Mouse (Mus musculus): ENCODE measurements around the gene Nhlrc4. TPM values are rescaled to one million over a fixed set of nuclear protein-coding genes. Genes with fewer than 3 reads are reported as not detected.

The Nhlrc4 gene
- polyA plus RNA-seq, 1 experiment from 2014 or later, result 0.27 TPM

DNA sequence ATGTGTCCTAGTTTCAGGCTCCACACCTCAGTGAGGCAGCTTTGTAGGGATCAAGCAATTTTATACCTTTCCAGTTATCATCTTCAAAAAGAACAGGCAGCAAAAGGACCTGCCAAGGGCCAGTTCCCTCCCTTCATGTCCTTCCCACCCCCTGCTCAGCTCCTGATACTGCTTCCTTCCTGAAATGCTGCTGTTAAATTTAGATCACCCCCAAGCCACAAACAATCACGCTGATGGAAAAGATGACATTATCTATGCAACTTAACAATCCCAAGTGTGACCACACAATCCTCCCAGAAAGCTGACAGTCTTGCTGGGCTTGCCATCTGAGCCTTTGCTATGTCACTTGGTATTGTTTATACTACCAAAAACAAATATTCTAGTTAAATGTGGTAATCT, 30.9 kb downstream of the Nhlrc4 start:
- no peaks in the 10 kb centered on the region for H3K27me3 ChIP-seq (ENCODE audit: control insufficient read depth, insufficient read depth, low read length)
- H3K27ac ChIP-seq (replicated peaks; ENCODE audit: low read depth, low read length), result no peak overlapping the region
- ATAC-seq (ENCODE audit: insufficient number of reproducible peaks, low FRiP score, low TSS enrichment, low read depth), result no peak
- no peaks in the 10 kb centered on the region for H3K36me3 ChIP-seq (ENCODE audit: control insufficient read depth, insufficient read depth, low read length)
- H3K4me2 ChIP-seq (ENCODE audit: low read depth, severe bottlenecking), result no peak overlapping the region
- H3K9ac ChIP-seq (ENCODE audit: low read length), result no peak overlapping the region
- H3K4me3 ChIP-seq (ENCODE audit: low read depth, low read length), result no peak overlapping the region
- DNase-seq (ENCODE audit: low spot score), result no peak
- 85% methylated on average over 1 of the region's 1 CpGs for WGBS
- H3K4me1 ChIP-seq (ENCODE audit: control insufficient read depth, insufficient read depth, low read length), result peaks cover 5% of the 10 kb centered on the region
- no peaks in the 10 kb centered on the region for H3K9me3 ChIP-seq (ENCODE audit: control insufficient read depth, low read length)

DNA sequence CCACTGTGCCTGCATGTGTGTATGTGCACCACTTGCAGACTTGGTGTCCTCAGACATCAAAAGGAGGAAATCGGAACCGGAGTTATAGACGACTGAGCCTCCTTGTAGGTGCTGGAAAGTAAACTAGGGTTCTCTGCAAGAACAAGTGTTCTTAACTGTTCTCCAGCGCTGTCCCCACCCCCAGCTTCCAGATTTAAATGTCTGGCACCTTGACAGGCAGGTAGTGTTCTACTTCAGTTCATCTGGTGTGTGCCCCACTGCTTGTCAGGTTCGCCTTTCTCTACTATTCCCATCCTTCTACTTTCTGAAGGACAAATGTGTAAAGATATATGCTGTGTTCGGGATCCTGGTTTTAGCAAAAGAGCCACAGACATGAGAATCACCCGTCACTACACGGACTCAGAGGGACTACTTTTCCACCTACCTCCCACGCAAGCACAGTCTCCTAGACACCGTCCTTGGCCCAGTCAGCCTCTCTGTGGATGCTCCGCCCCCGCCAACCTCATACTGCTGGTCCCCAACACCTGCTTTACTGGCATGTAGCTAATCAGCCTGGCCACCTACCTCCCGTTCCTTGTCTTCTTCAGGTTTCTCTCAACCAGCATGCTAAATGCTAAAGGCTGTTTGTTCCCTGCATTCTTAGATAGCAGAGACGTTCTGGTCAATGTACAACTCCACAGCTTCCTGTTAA, 31.4 kb downstream of the Nhlrc4 start:
- WGBS, result 84% methylated on average over 14 of the region's 14 CpGs
- no peak overlapping the region for H3K27ac ChIP-seq (replicated peaks; ENCODE audit: low read depth, low read length)

DNA sequence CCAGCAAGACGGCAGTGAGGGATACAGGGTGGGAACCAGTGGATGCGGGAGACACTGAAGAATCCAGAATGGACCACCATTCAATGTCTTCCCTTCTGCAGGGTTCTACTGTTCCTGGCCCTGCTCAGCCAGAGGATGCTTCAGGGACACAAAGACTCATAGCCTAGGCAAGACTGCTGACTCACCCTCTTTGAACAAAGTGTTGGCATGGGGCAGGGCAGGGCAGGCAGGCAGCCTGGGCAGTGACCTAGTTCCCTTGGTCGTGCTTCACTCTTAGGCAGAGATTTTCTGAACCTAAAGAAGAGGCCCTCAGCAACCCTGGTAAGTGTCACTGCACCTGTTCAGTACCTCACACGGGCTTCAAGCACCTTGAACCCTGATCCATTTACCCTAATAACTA, 32.9 kb downstream of the Nhlrc4 start:
- Histone ChIP-seq H3K27me3 (ENCODE audit: control insufficient read depth, insufficient read depth, low read length) (no peaks in the 10 kb centered on the region), H3K4me2 (ENCODE audit: low read depth, severe bottlenecking) (no peak overlapping the region), H3K27ac (replicated peaks; ENCODE audit: low read depth, low read length) (no peak overlapping the region), H3K4me3 (ENCODE audit: low read depth, low read length) (no peak overlapping the region), H3K4me1 (ENCODE audit: control insufficient read depth, insufficient read depth, low read length) (no peaks in the 10 kb centered on the region), H3K36me3 (ENCODE audit: control insufficient read depth, insufficient read depth, low read length) (no peaks in the 10 kb centered on the region), H3K9me3 (ENCODE audit: control insufficient read depth, low read length) (no peaks in the 10 kb centered on the region), H3K9ac (ENCODE audit: low read length) (no peak overlapping the region)
- no peak for ATAC-seq (ENCODE audit: insufficient number of reproducible peaks, low FRiP score, low TSS enrichment, low read depth)
- no peak for DNase-seq (ENCODE audit: low spot score)
- WGBS, result 91% methylated on average over 4 of the region's 4 CpGs

More for the DNA sequence above, 31.4 kb downstream of the Nhlrc4 start:
- Histone ChIP-seq H3K36me3 (ENCODE audit: control insufficient read depth, insufficient read depth, low read length) (no peaks in the 10 kb centered on the region), H3K4me3 (ENCODE audit: low read depth, low read length) (no peak overlapping the region), H3K4me1 (ENCODE audit: control insufficient read depth, insufficient read depth, low read length) (peaks cover 2% of the 10 kb centered on the region), H3K9me3 (ENCODE audit: control insufficient read depth, low read length) (no peaks in the 10 kb centered on the region), H3K4me2 (ENCODE audit: low read depth, severe bottlenecking) (no peak overlapping the region), H3K9ac (ENCODE audit: low read length) (no peak overlapping the region), H3K27me3 (ENCODE audit: control insufficient read depth, insufficient read depth, low read length) (no peaks in the 10 kb centered on the region)
- ATAC-seq (ENCODE audit: insufficient number of reproducible peaks, low FRiP score, low TSS enrichment, low read depth) (no peak), DNase-seq (ENCODE audit: low spot score) (no peak)

DNA sequence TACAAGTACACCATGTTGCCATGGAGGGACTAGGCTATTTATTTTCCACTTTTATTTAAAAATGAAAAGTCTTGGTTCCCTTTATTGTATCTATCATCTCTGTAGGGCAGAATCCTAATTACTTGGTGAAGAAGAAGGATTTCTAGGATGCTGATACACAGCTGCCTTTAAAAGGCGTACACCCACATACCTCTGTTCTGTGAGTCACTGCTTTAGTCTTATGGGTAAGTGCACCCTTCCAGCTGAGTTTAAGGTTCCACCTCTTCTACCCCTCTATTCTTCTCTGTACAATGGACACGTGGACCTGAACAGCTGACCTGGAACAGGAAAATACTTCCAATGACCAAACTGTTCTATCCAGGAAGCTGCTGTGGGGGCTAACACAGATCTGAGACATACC, 37.1 kb downstream of the Nhlrc4 start:
- WGBS, result 88% methylated on average over 2 of the region's 2 CpGs
- no peak for ATAC-seq (ENCODE audit: insufficient number of reproducible peaks, low FRiP score, low TSS enrichment, low read depth)

GRCm38 (mm10) chr17:25903061-25903460, 41.7 kb downstream of the Nhlrc4 start:
- Histone ChIP-seq H3K4me1 (ENCODE audit: control insufficient read depth, insufficient read depth, low read length) (no peaks in the 10 kb centered on the region), H3K4me3 (ENCODE audit: low read depth, low read length) (no peak overlapping the region), H3K27me3 (ENCODE audit: control insufficient read depth, insufficient read depth, low read length) (no peaks in the 10 kb centered on the region), H3K9ac (ENCODE audit: low read length) (no peak overlapping the region), H3K36me3 (ENCODE audit: control insufficient read depth, insufficient read depth, low read length) (0 out of 2 replicates have a peak, but pooled peaks cover 3% of the 10 kb centered on the region), H3K9me3 (ENCODE audit: control insufficient read depth, low read length) (no peaks in the 10 kb centered on the region; the same call in 1 of the 2 replicates), H3K27ac (replicated peaks; ENCODE audit: low read depth, low read length) (no peak overlapping the region), H3K4me2 (ENCODE audit: low read depth, severe bottlenecking) (no peak overlapping the region)
- 86% methylated on average over 3 of the region's 3 CpGs for WGBS
- no peak for ATAC-seq (ENCODE audit: insufficient number of reproducible peaks, low FRiP score, low TSS enrichment, low read depth)
- DNase-seq (ENCODE audit: low spot score), result no peak

More for the DNA sequence above, 37.1 kb downstream of the Nhlrc4 start:
- Histone ChIP-seq H3K36me3 (ENCODE audit: control insufficient read depth, insufficient read depth, low read length) (no peaks in the 10 kb centered on the region), H3K4me1 (ENCODE audit: control insufficient read depth, insufficient read depth, low read length) (no peaks in the 10 kb centered on the region), H3K27ac (replicated peaks; ENCODE audit: low read depth, low read length) (no peak overlapping the region), H3K9ac (ENCODE audit: low read length) (no peak overlapping the region), H3K4me2 (ENCODE audit: low read depth, severe bottlenecking) (no peak overlapping the region), H3K27me3 (ENCODE audit: control insufficient read depth, insufficient read depth, low read length) (no peaks in the 10 kb centered on the region), H3K9me3 (ENCODE audit: control insufficient read depth, low read length) (no peaks in the 10 kb centered on the region), H3K4me3 (ENCODE audit: low read depth, low read length) (no peak overlapping the region)
- DNase-seq (ENCODE audit: low spot score), result no peak

GRCm38 (mm10) chr17:25900193-25900592, 44.6 kb downstream of the Nhlrc4 start:
- Histone ChIP-seq H3K9ac (ENCODE audit: low read length) (no peak overlapping the region), H3K36me3 (ENCODE audit: control insufficient read depth, insufficient read depth, low read length) (0 out of 2 replicates have a peak, but pooled peaks cover 3% of the 10 kb centered on the region), H3K9me3 (ENCODE audit: control insufficient read depth, low read length) (no peaks in the 10 kb centered on the region; the same call in 1 of the 2 replicates), H3K4me2 (ENCODE audit: low read depth, severe bottlenecking) (no peak overlapping the region), H3K27me3 (ENCODE audit: control insufficient read depth, insufficient read depth, low read length) (no peaks in the 10 kb centered on the region), H3K27ac (replicated peaks; ENCODE audit: low read depth, low read length) (no peak overlapping the region), H3K4me1 (ENCODE audit: control insufficient read depth, insufficient read depth, low read length) (no peaks in the 10 kb centered on the region), H3K4me3 (ENCODE audit: low read depth, low read length) (no peak overlapping the region)
- 96% methylated on average over 1 of the region's 1 CpGs for WGBS
- DNase-seq (ENCODE audit: low spot score), result no peak
- no peak for ATAC-seq (ENCODE audit: insufficient number of reproducible peaks, low FRiP score, low TSS enrichment, low read depth)

GRCm38 (mm10) chr17:25895891-25896290, 48.9 kb downstream of the Nhlrc4 start:
- H3K27ac ChIP-seq (replicated peaks; ENCODE audit: low read depth, low read length), result no peak overlapping the region
- no peaks in the 10 kb centered on the region; the same call in 1 of the 2 replicates for H3K9me3 ChIP-seq (ENCODE audit: control insufficient read depth, low read length)
- no peaks in the 10 kb centered on the region for H3K4me1 ChIP-seq (ENCODE audit: control insufficient read depth, insufficient read depth, low read length)
- ATAC-seq (ENCODE audit: insufficient number of reproducible peaks, low FRiP score, low TSS enrichment, low read depth), result no peak
- H3K36me3 ChIP-seq (ENCODE audit: control insufficient read depth, insufficient read depth, low read length), result 0 out of 2 replicates have a peak, but pooled peaks cover 3% of the 10 kb centered on the region
- no peak for DNase-seq (ENCODE audit: low spot score)
- no peak overlapping the region for H3K9ac ChIP-seq (ENCODE audit: low read length)
- H3K27me3 ChIP-seq (ENCODE audit: control insufficient read depth, insufficient read depth, low read length), result no peaks in the 10 kb centered on the region
- H3K4me2 ChIP-seq (ENCODE audit: low read depth, severe bottlenecking), result no peak overlapping the region
- H3K4me3 ChIP-seq (ENCODE audit: low read depth, low read length), result no peak overlapping the region
- WGBS, result 77% methylated on average over 12 of the region's 12 CpGs

GRCm38 (mm10) chr17:25895415-25895814, 49.3 kb downstream of the Nhlrc4 start:
- no peaks in the 10 kb centered on the region for H3K4me1 ChIP-seq (ENCODE audit: control insufficient read depth, insufficient read depth, low read length)
- H3K4me2 ChIP-seq (ENCODE audit: low read depth, severe bottlenecking), result no peak overlapping the region
- H3K27me3 ChIP-seq (ENCODE audit: control insufficient read depth, insufficient read depth, low read length), result no peaks in the 10 kb centered on the region
- no peaks in the 10 kb centered on the region for H3K9me3 ChIP-seq (ENCODE audit: control insufficient read depth, low read length)
- DNase-seq (ENCODE audit: low spot score), result no peak
- no peak overlapping the region for H3K9ac ChIP-seq (ENCODE audit: low read length)
- no peaks in the 10 kb centered on the region for H3K36me3 ChIP-seq (ENCODE audit: control insufficient read depth, insufficient read depth, low read length)
- WGBS, result 39% methylated on average over 2 of the region's 2 CpGs
- H3K27ac ChIP-seq (replicated peaks; ENCODE audit: low read depth, low read length), result no peak overlapping the region
- ATAC-seq (ENCODE audit: insufficient number of reproducible peaks, low FRiP score, low TSS enrichment, low read depth), result no peak
- H3K4me3 ChIP-seq (ENCODE audit: low read depth, low read length), result no peak overlapping the region

Measured in limb, embryonic 11.5 days (tissue).